Mouse (Mus musculus) midbrain, embryonic 11.5 days (tissue): ENCODE measurements around the gene Gm48551. TPM values are rescaled to one million over a fixed set of nuclear protein-coding genes. Genes with fewer than 3 reads are reported as not detected.
A peak's percentile ranks its signal among the peaks of the same experiment; 100 is the strongest.

Experiments
- ATAC-seq: fragments of 200-750 bp; cut with Nextera tagmentation; 2 replicates; pipeline ENCODE4 v1.8.0; 2017; ENCODE audit warnings: moderate TSS enrichment, moderate library complexity; ENCODE audit not compliant: low FRiP score
- DNase-seq: peaks from one replicate; pipeline ENCODE4 v3.0.0; 2015; ENCODE audit warnings: low spot score; ENCODE audit errors: missing footprints
- H3K27ac ChIP-seq: fragments of 300-500 bp; sonication (generic); 2 replicates; pipeline ENCODE4 v1.5.1; 2014; ENCODE audit warnings: low read depth, low read length
- H3K27me3 ChIP-seq: fragments of 300-500 bp; sonication (generic); 2 replicates; pipeline ENCODE4 v1.6.1; 2014; ENCODE audit warnings: mild to moderate bottlenecking, low read length, moderate library complexity, mixed read lengths; ENCODE audit not compliant: control insufficient read depth, insufficient read depth
- H3K36me3 ChIP-seq: fragments of 300-500 bp; sonication (generic); 2 replicates; pipeline ENCODE4 v1.6.1; 2014; ENCODE audit warnings: mild to moderate bottlenecking, low read length, moderate library complexity, mixed read lengths; ENCODE audit not compliant: control insufficient read depth, insufficient read depth
- H3K4me1 ChIP-seq: fragments of 300-500 bp; sonication (generic); 2 replicates; pipeline ENCODE4 v1.6.1; 2014; ENCODE audit warnings: low read length; ENCODE audit not compliant: control insufficient read depth, insufficient read depth
- H3K4me2 ChIP-seq: fragments of 300-500 bp; sonication (generic); 2 replicates; pipeline ENCODE4 v1.6.1; 2014; ENCODE audit warnings: mild to moderate bottlenecking, moderate library complexity
- H3K4me3 ChIP-seq: fragments of 300-500 bp; sonication (generic); 2 replicates; pipeline ENCODE4 v1.5.1; 2014; ENCODE audit warnings: low read depth, low read length
- H3K9ac ChIP-seq: fragments of 300-500 bp; sonication (generic); 2 replicates; pipeline ENCODE4 v1.6.1; 2014; ENCODE audit warnings: low read length
- H3K9me3 ChIP-seq: fragments of 300-500 bp; sonication (generic); 2 replicates; pipeline ENCODE4 v1.6.1; 2016; ENCODE audit warnings: low read length; ENCODE audit not compliant: control insufficient read depth
- WGBS: fragments of 180-500 bp; shearing (Covaris S2); extraction: QIAGEN DNeasy Blood & Tissue Kit; methylation state at CpG from one replicate; pipeline ENCODE4 v1.1.7; 2014; 5-methylcytosine and 5-hydroxymethylcytosine counted together
- microRNA-seq: library from miRNA; unstranded; fragments of <30 nt; microRNA quantifications from one replicate; pipeline ENCODE4, GENCODE M21; 2017
- polyA plus RNA-seq: library from polyadenylated mRNA; unstranded; fragments of >200 nt; fragmentation: Nextera tagmentation; extraction: Ambion mirVana; gene quantifications from 2 replicates; pipeline ENCODE4 v1.2.1, GENCODE M21; 2014

Gene Gm48551
- polyA plus RNA-seq, 1 experiment from 2014 or later: 2.9 TPM

- Histone ChIP-seq H3K4me3 (no peak overlapping the region), H3K27ac (no peak overlapping the region), H3K36me3 (no peaks in the 10 kb centered on the region), H3K9ac (no peak overlapping the region), H3K27me3 (peaks cover 25% of the 10 kb centered on the region), H3K9me3 (no peaks in the 10 kb centered on the region), H3K4me2 (peak overlapping the region; percentile 35), H3K4me1 (peaks cover 5% of the 10 kb centered on the region)
- WGBS: 6% methylated on average over 17 of the region's 17 CpGs
- peak; percentile 84 for ATAC-seq
- peak; percentile 97 for DNase-seq
Observed at GRCm38 (mm10) chr10:81432868-81433262, 48.6 kb downstream of the Gm48551 start.

GRCm38 (mm10) chr10:81433541-81434289 lies 49.4 kb downstream of the Gm48551 start:
- no peak overlapping the region for H3K4me2 ChIP-seq
- peak; percentile 77 for DNase-seq

GRCm38 (mm10) chr10:81434361-81435263 lies 50.3 kb downstream of the Gm48551 start:
- Histone ChIP-seq H3K9ac (no peak overlapping the region), H3K9me3 (no peaks in the 10 kb centered on the region), H3K27me3 (peaks cover 15% of the 10 kb centered on the region), H3K4me3 (no peak overlapping the region), H3K4me1 (peaks cover 2% of the 10 kb centered on the region), H3K27ac (no peak overlapping the region), H3K36me3 (no peaks in the 10 kb centered on the region), H3K4me2 (no peak overlapping the region)
- no peak for ATAC-seq
- peak; percentile 62 for DNase-seq
- WGBS: 68% methylated on average over 15 of the region's 15 CpGs

More at GRCm38 (mm10) chr10:81433541-81434289, 49.4 kb downstream of the Gm48551 start:
- H3K9me3 ChIP-seq: no peaks in the 10 kb centered on the region
- no peak overlapping the region for H3K27ac ChIP-seq
- ATAC-seq: no peak
- H3K4me3 ChIP-seq: no peak overlapping the region
- H3K36me3 ChIP-seq: no peaks in the 10 kb centered on the region
- H3K4me1 ChIP-seq: peaks cover 5% of the 10 kb centered on the region
- 80% methylated on average over 26 of the region's 26 CpGs for WGBS
- H3K27me3 ChIP-seq: peaks cover 17% of the 10 kb centered on the region
- H3K9ac ChIP-seq: no peak overlapping the region

GRCm38 (mm10) chr10:81435436-81435835 lies 51.2 kb downstream of the Gm48551 start:
- ATAC-seq (no peak), DNase-seq (peak; percentile 77)
- no peak overlapping the region for H3K4me3 ChIP-seq
- no peak overlapping the region for H3K4me2 ChIP-seq
- no peak overlapping the region for H3K27ac ChIP-seq
- H3K9me3 ChIP-seq: no peaks in the 10 kb centered on the region
- H3K4me1 ChIP-seq: no peaks in the 10 kb centered on the region
- no peaks in the 10 kb centered on the region for H3K36me3 ChIP-seq
- no peak overlapping the region for H3K9ac ChIP-seq
- peaks cover 15% of the 10 kb centered on the region for H3K27me3 ChIP-seq
- 81% methylated on average over 3 of the region's 3 CpGs for WGBS

- Histone ChIP-seq H3K4me2 (no peak overlapping the region), H3K9me3 (no peaks in the 10 kb centered on the region), H3K4me1 (no peaks in the 10 kb centered on the region), H3K9ac (no peak overlapping the region), H3K36me3 (no peaks in the 10 kb centered on the region), H3K27ac (no peak overlapping the region), H3K27me3 (no peaks in the 10 kb centered on the region), H3K4me3 (no peak overlapping the region)
- DNase-seq (peak; percentile 64), ATAC-seq (no peak)
Observed at GRCm38 (mm10) chr10:81441019-81441418, 56.8 kb downstream of the Gm48551 start.

Small RNA genes lying within 50 kb of the gene (microRNA-seq; reads per million reads assigned to microRNA genes)
- gene Mir1191b: 1.3 reads per million
- gene Mir6913: not detected

Other genes starting within 250 kb of the Gm48551 start
- 5.3 and 5.6 TPM in 2 replicates for gene Zbtb7a, start 249.2 kb upstream of the Gm48551 start, polyA plus RNA-seq
- gene Pias4, start 216.5 kb upstream of the Gm48551 start, polyA plus RNA-seq: 42.1 and 46.5 TPM in 2 replicates
- 398 and 422 TPM in 2 replicates for gene Eef2, start 207.8 kb upstream of the Gm48551 start, polyA plus RNA-seq
- gene Dapk3, start 201.5 kb upstream of the Gm48551 start, polyA plus RNA-seq: 49.7 and 50.6 TPM in 2 replicates
- not detected in 2 replicates for gene 4930442H23Rik, start 200.6 kb upstream of the Gm48551 start, polyA plus RNA-seq
- not detected in 2 replicates for gene Nmrk2, start 182.4 kb upstream of the Gm48551 start, polyA plus RNA-seq
- 21.2 and 22.2 TPM in 2 replicates for gene Atcay, start 153.6 kb upstream of the Gm48551 start, polyA plus RNA-seq
- 3.0 and 3.8 TPM in 2 replicates for gene Zfr2, start 151.3 kb upstream of the Gm48551 start, polyA plus RNA-seq
- gene Matk, start 131.5 kb upstream of the Gm48551 start, polyA plus RNA-seq: 2.5 and 2.7 TPM in 2 replicates
- 198 and 205 TPM in 2 replicates for gene Mrpl54, start 117.5 kb upstream of the Gm48551 start, polyA plus RNA-seq
- gene Apba3, start 117.5 kb upstream of the Gm48551 start, polyA plus RNA-seq: 25.4 and 31.2 TPM in 2 replicates
- 3.9 and 4.0 TPM in 2 replicates for gene Tjp3, start 92.9 kb upstream of the Gm48551 start, polyA plus RNA-seq
- gene Pip5k1c, start 91.5 kb upstream of the Gm48551 start, polyA plus RNA-seq: 42.0 and 46.2 TPM in 2 replicates
- 31.9 and 36.8 TPM in 2 replicates for gene Cactin, start 63.4 kb upstream of the Gm48551 start, polyA plus RNA-seq
- gene Tbxa2r, start 55.7 kb upstream of the Gm48551 start, polyA plus RNA-seq: 2.4 and 2.6 TPM in 2 replicates
- gene Gipc3, start 41.2 kb upstream of the Gm48551 start, polyA plus RNA-seq: 0.04 TPM in 1 of 2 replicates, not detected in the other
- gene Hmg20b, start 34.0 kb upstream of the Gm48551 start, polyA plus RNA-seq: 89.1 and 97.7 TPM in 2 replicates
- gene Mfsd12, start 27.0 kb upstream of the Gm48551 start, polyA plus RNA-seq: 2.8 and 4.4 TPM in 2 replicates
- gene 4930404N11Rik, start 18.6 kb upstream of the Gm48551 start, polyA plus RNA-seq: 0.12 TPM in 1 of 2 replicates, not detected in the other
- 94.3 and 104 TPM in 2 replicates for gene Fzr1, start 6.0 kb upstream of the Gm48551 start, polyA plus RNA-seq
- gene Dohh, start within 50 bp of the Gm48551 start, polyA plus RNA-seq: 43.3 and 53.7 TPM in 2 replicates
- gene Gm48552, start 4.5 kb downstream of the Gm48551 start, polyA plus RNA-seq: 0.20 and 0.47 TPM in 2 replicates
- 2.3 and 2.7 TPM in 2 replicates for gene Smim24, start 8.6 kb downstream of the Gm48551 start, polyA plus RNA-seq
- 6.6 and 6.9 TPM in 2 replicates for gene Nfic, start 71.2 kb downstream of the Gm48551 start, polyA plus RNA-seq
- 10.0 and 13.1 TPM in 2 replicates for gene Celf5, start 98.2 kb downstream of the Gm48551 start, polyA plus RNA-seq
- 40.4 and 44.5 TPM in 2 replicates for gene Ncln, start 111.9 kb downstream of the Gm48551 start, polyA plus RNA-seq
- 0.37 and 0.43 TPM in 2 replicates for gene S1pr4, start 115.7 kb downstream of the Gm48551 start, polyA plus RNA-seq
- 1.1 and 1.4 TPM in 2 replicates for gene Gna15, start 139.8 kb downstream of the Gm48551 start, polyA plus RNA-seq
- gene Gna11, start 160.7 kb downstream of the Gm48551 start, polyA plus RNA-seq: 55.8 and 59.3 TPM in 2 replicates
- gene Aes, start 175.0 kb downstream of the Gm48551 start, polyA plus RNA-seq: 306 and 325 TPM in 2 replicates
- gene Tle2, start 190.1 kb downstream of the Gm48551 start, polyA plus RNA-seq: 6.0 and 6.2 TPM in 2 replicates
- 4.6 and 6.0 TPM in 2 replicates for gene Tle6, start 216.6 kb downstream of the Gm48551 start, polyA plus RNA-seq
- gene BC025920, start 221.8 kb downstream of the Gm48551 start, polyA plus RNA-seq: 0.47 and 0.89 TPM in 2 replicates
- 36.6 and 38.9 TPM in 2 replicates for gene Sirt6, start 243.3 kb downstream of the Gm48551 start, polyA plus RNA-seq
- 4.2 and 4.6 TPM in 2 replicates for gene Ankrd24, start 244.1 kb downstream of the Gm48551 start, polyA plus RNA-seq